ENCODE assay signal across 29 mouse cellular contexts in the genomic region with DNA sequence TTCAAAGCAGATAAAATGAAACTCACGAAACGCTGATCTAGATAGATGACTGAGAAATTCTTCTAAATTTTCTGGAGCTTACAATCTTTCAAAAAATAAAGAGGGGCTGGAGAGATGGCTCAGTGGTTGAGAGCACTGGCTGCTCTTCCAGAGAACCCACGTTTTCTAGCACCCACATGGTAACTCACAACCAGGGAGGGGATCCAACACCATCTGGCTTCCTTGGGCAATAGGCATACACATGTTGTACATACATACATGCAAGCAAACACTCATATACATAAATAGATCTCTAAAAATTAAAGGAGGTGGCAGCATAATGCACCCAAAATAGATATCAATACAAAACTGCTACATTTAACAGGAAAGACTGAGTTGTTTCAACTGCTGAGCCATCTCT. TPM values are rescaled to one million over a fixed set of nuclear protein-coding genes. Genes with fewer than 3 reads are reported as not detected.
DNase-seq lines count a peak whose midpoint lies in the region; ATAC-seq lines count a peak whose summit lies in the region.
"Had no signal": no experiment of that assay in that cellular context is flagged by ENCODE, and none has a peak within 500 bp of the region (broad histone marks: within the 10 kb centered on the region; RNA-seq: fewer than 3 reads in every experiment).

No protein-coding gene starts in this region.

- DNase-seq in frontal cortex, postnatal 36 days (ENCODE audit: low spot score in 2 of 2): peak; percentile 56 to 75
- DNase-seq in frontal cortex, postnatal 10 days (ENCODE audit: low spot score in 2 of 2): no peak
- DNase-seq in right cerebral cortex, adult 18-20 months: peak; percentile 64
- DNase-seq in right cerebral cortex, postnatal 4 days: no peak
- DNase-seq in layer of hippocampus, adult 9-11 months: peak; percentile 70
- DNase-seq in left cerebral cortex, postnatal 36 days (ENCODE audit: low spot score in 2 of 2): peak; percentile 47 to 62
- no peak for DNase-seq in urinary bladder, postnatal 10 days (ENCODE audit: low spot score)
- DNase-seq: cerebellum, adult 11-12 months; cerebellum, postnatal 10 days; gastrocnemius, postnatal 10 days; heart, adult 18-20 months; heart, postnatal 14 days; kidney, postnatal 4 days; lung, adult 18-20 months; lung, postnatal 14 days; thymus, adult 18-20 months; thymus, postnatal 36 days had no signal

- no peak for ATAC-seq in kidney, embryonic 14.5 days (ENCODE audit: low FRiP score, low TSS enrichment)
- ATAC-seq: CD4-positive, CD25-positive, alpha-beta regulatory T cell, adult 4 months; forebrain, embryonic 15.5 days; intestine, postnatal 0 days; liver, embryonic 12.5 days had no signal

- H3K4me1 ChIP-seq in kidney, embryonic 14.5 days (ENCODE audit: control insufficient read depth, insufficient read depth, low read length): no peaks in the 10 kb centered on the region
- H3K4me1 ChIP-seq: embryonic facial prominence, embryonic 10.5 days; limb, embryonic 12.5 days; midbrain, embryonic 12.5 days; neural tube, embryonic 15.5 days; stomach, embryonic 15.5 days had no signal

- H3K4me3 ChIP-seq in kidney, embryonic 14.5 days (ENCODE audit: low read length): no peak overlapping the region
- H3K4me3 ChIP-seq: embryonic facial prominence, embryonic 10.5 days; forebrain, embryonic 15.5 days; heart, embryonic 13.5 days; kidney, embryonic 15.5 days; limb, embryonic 12.5 days; liver, embryonic 12.5 days; midbrain, embryonic 12.5 days; neural tube, embryonic 15.5 days; stomach, embryonic 15.5 days had no signal

- H3K27ac ChIP-seq in kidney, embryonic 14.5 days (ENCODE audit: low read depth, low read length): no peak overlapping the region
- H3K27ac ChIP-seq: embryonic facial prominence, embryonic 10.5 days; forebrain, embryonic 15.5 days; heart, embryonic 13.5 days; kidney, embryonic 15.5 days; limb, embryonic 12.5 days; liver, embryonic 12.5 days; midbrain, embryonic 12.5 days; neural tube, embryonic 15.5 days; stomach, embryonic 15.5 days had no signal

- H3K36me3 ChIP-seq in kidney, embryonic 14.5 days (ENCODE audit: control insufficient read depth, insufficient read depth, low read length): peaks cover 8% of the 10 kb centered on the region; the same call in 1 of the 2 replicates

- WGBS in kidney, embryonic 14.5 days: 88% methylated on average over 3 of the region's 3 CpGs

- no peak overlapping the region for H3K4me2 ChIP-seq in kidney, embryonic 14.5 days (replicated peaks; ENCODE audit: low read depth, low read length)
- H3K4me2 ChIP-seq: forebrain, embryonic 15.5 days; heart, embryonic 13.5 days; kidney, embryonic 15.5 days; limb, embryonic 12.5 days; liver, embryonic 12.5 days; midbrain, embryonic 12.5 days; neural tube, embryonic 15.5 days; stomach, embryonic 15.5 days had no signal

- intact Hi-C loops in left cerebral cortex, postnatal 36 days (cut with DNase I): no loop called here

- no peak overlapping the region for H3K9ac ChIP-seq in kidney, embryonic 14.5 days (ENCODE audit: low read depth, low read length)
- H3K9ac ChIP-seq: forebrain, embryonic 15.5 days; heart, embryonic 13.5 days; kidney, embryonic 15.5 days; limb, embryonic 12.5 days; liver, embryonic 12.5 days; midbrain, embryonic 12.5 days; neural tube, embryonic 15.5 days; stomach, embryonic 15.5 days had no signal

- H3K27me3 ChIP-seq in kidney, embryonic 14.5 days (ENCODE audit: control insufficient read depth, insufficient read depth, low read length): no peaks in the 10 kb centered on the region
- H3K27me3 ChIP-seq: forebrain, embryonic 15.5 days; heart, embryonic 13.5 days; kidney, embryonic 15.5 days; limb, embryonic 12.5 days; liver, embryonic 12.5 days; midbrain, embryonic 12.5 days; neural tube, embryonic 15.5 days; stomach, embryonic 15.5 days had no signal

- H3K9me3 ChIP-seq in kidney, embryonic 14.5 days (ENCODE audit: control insufficient read depth, low read length): no peaks in the 10 kb centered on the region
- H3K9me3 ChIP-seq: embryonic facial prominence, embryonic 10.5 days; forebrain, embryonic 15.5 days; heart, embryonic 13.5 days; kidney, embryonic 15.5 days; limb, embryonic 12.5 days; liver, embryonic 12.5 days; midbrain, embryonic 12.5 days; neural tube, embryonic 15.5 days; stomach, embryonic 15.5 days had no signal

RNA-seq across cellular contexts. Expression of a gene that starts 16.1 kb away (rescaled TPM):
- 100 to 1,000 TPM; 105 to 114 TPM for total RNA-seq in left cerebral cortex, postnatal 36 days (2021)
- 18.3 and 23.3 TPM in 2 replicates for polyA plus RNA-seq in kidney, embryonic 14.5 days (2014; fragmentation: Nextera tagmentation; extraction: Ambion mirVana)

Comparison
In these comparisons a context has a peak if more than half of its experiments do, and no peak if none do; other contexts are left out.
1. DNase-seq: peak in frontal cortex, postnatal 36 days (2 of 2), right cerebral cortex, adult 18-20 months (single experiment), layer of hippocampus, adult 9-11 months (single experiment) and left cerebral cortex, postnatal 36 days (2 of 2); none in frontal cortex, postnatal 10 days (0 of 2), right cerebral cortex, postnatal 4 days (single experiment) and urinary bladder, postnatal 10 days (single experiment).